Mouse (Mus musculus): ENCODE data around the gene Tpra1. TPM values are rescaled to one million over a fixed set of nuclear protein-coding genes. Genes with fewer than 3 reads are reported as not detected.

Tpra1 gene
- polyA plus RNA-seq, 1 experiment from 2014 or later = 54.9 TPM

GRCm38 (mm10) chr6:88906369-88907108 is 4.5 kb downstream of the Tpra1 start:
- Histone ChIP-seq H3K36me3 (replicated peaks) (peaks cover 58% of the 10 kb centered on the region), H3K4me3 (replicated peaks) (peak overlapping the region; percentile 12; the same call in 1 of the 2 replicates), H3K27me3 (no peaks in the 10 kb centered on the region), H3K27ac (replicated peaks) (peak overlapping the region; percentile 83), H3K9me3 (replicated peaks) (no peaks in the 10 kb centered on the region), H3K4me2 (peak overlapping the region; percentile 50), H3K4me1 (replicated peaks) (peaks cover 71% of the 10 kb centered on the region), H3K9ac (peak overlapping the region; percentile 47)
- 21% methylated on average over 16 of the region's 16 CpGs for WGBS (ENCODE audit: insufficient replicate concordance)
- peak; percentile 20 for ATAC-seq (ENCODE audit: insufficient read depth)

DNA sequence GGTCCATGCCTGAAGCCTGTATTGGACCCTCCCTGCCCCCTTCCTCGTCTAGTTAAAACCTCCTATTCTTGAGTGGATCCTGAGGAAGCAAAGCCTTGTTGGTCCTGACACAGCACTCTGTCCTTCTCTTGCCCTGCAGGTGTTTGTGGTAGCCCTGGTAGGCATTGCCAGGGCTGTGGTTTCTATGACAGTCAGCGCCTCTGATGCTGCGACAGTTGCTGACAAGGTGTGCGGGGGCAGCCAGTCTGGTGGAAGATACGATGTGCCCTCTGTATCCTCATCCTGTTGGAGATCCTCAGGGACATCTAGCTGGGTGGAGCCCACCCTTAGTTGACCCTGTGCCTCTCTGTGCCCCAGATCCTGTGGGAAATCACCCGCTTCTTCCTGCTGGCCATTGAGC is 7.1 kb downstream of the Tpra1 start:
- Histone ChIP-seq H3K36me3 (replicated peaks) (peaks cover 73% of the 10 kb centered on the region), H3K27me3 (no peaks in the 10 kb centered on the region), H3K4me2 (no peak overlapping the region), H3K9me3 (replicated peaks) (no peaks in the 10 kb centered on the region), H3K27ac (replicated peaks) (no peak overlapping the region; the same call in 1 of the 2 replicates), H3K4me3 (replicated peaks) (no peak overlapping the region), H3K4me1 (replicated peaks) (peaks cover 72% of the 10 kb centered on the region), H3K9ac (no peak overlapping the region; the same call in 1 of the 2 replicates)
- WGBS (ENCODE audit: insufficient replicate concordance) = 80% methylated on average over 6 of the region's 6 CpGs
- no peak for ATAC-seq (ENCODE audit: insufficient read depth)

DNA sequence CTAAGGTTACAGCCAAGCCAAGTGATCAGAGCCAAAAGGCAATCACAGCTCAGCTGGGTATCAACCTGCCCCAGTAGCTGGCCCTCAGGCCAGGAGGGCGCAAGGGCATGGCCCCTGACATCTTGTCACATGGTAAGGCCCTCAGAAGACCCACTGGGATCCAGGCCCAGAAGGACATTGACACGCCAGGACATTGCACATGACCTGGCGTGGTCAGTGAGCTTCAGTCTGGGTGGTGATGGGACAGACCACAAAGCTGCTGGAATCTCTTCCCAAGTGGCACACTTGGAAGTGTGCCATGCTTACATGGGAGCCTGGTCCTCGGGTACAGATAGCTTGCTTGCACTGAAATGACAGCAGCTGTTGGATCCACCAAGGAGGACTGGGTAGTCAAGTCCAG is 11.0 kb downstream of the Tpra1 start:
- 83% methylated on average over 4 of the region's 4 CpGs for whole genome bisulfite sequencing (ENCODE audit: insufficient replicate concordance)
- Histone ChIP-seq H3K27me3 (peaks cover under 1% of the 10 kb centered on the region; the same call in 1 of the 2 replicates), H3K4me2 (no peak overlapping the region), H3K36me3 (replicated peaks) (peaks cover 50% of the 10 kb centered on the region), H3K9ac (no peak overlapping the region), H3K4me1 (replicated peaks) (peaks cover 70% of the 10 kb centered on the region), H3K27ac (replicated peaks) (peak overlapping the region; percentile 98), H3K4me3 (replicated peaks) (no peak overlapping the region), H3K9me3 (replicated peaks) (no peaks in the 10 kb centered on the region)
- ATAC-seq (ENCODE audit: insufficient read depth) = no peak

DNA sequence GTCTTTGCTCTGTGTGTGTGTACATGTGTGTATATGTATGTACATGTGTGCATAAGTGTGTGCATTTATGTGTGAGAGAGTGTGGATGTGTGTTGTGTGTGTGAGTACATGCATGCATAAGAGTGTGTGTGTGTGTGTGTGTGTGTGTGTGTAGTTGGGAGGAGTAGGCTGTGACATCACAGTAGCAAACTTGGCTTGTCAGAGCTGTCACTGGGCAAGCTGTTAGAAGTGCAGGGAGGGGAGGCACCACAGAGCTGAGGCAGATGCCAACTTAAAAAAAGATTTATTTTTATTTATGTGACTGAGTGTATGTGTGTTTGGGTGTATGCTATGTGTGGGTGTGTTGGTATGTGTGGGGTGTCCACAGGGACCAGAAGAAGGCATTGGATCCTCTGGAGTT is 11.4 kb downstream of the Tpra1 start:
- H3K36me3 ChIP-seq (replicated peaks) = peaks cover 46% of the 10 kb centered on the region
- ATAC-seq (ENCODE audit: insufficient read depth) = no peak
- H3K4me1 ChIP-seq (replicated peaks) = peaks cover 70% of the 10 kb centered on the region
- H3K9me3 ChIP-seq (replicated peaks) = no peaks in the 10 kb centered on the region
- H3K9ac ChIP-seq = no peak overlapping the region
- peak overlapping the region; percentile 98 for H3K27ac ChIP-seq (replicated peaks)
- H3K4me2 ChIP-seq = no peak overlapping the region
- no peak overlapping the region for H3K4me3 ChIP-seq (replicated peaks)
- peaks cover 5% of the 10 kb centered on the region for H3K27me3 ChIP-seq

- peak overlapping the region; percentile 16 for H3K9ac ChIP-seq
- peaks cover 32% of the 10 kb centered on the region for H3K36me3 ChIP-seq (replicated peaks)
- peak overlapping the region; percentile 98 for H3K27ac ChIP-seq (replicated peaks)
- 60% methylated on average over 5 of the region's 5 CpGs for WGBS (ENCODE audit: insufficient replicate concordance)
- peaks cover 10% of the 10 kb centered on the region for H3K27me3 ChIP-seq
- no peaks in the 10 kb centered on the region for H3K9me3 ChIP-seq (replicated peaks)
- peak overlapping the region; percentile 15; the same call in 1 of the 2 replicates for H3K4me3 ChIP-seq (replicated peaks)
- peaks cover 64% of the 10 kb centered on the region for H3K4me1 ChIP-seq (replicated peaks)
- H3K4me2 ChIP-seq = peak overlapping the region; percentile 57
- no peak for ATAC-seq (ENCODE audit: insufficient read depth)
These were observed 12.7 kb downstream of the Tpra1 start for GRCm38 (mm10) chr6:88914799-88915198.

DNA sequence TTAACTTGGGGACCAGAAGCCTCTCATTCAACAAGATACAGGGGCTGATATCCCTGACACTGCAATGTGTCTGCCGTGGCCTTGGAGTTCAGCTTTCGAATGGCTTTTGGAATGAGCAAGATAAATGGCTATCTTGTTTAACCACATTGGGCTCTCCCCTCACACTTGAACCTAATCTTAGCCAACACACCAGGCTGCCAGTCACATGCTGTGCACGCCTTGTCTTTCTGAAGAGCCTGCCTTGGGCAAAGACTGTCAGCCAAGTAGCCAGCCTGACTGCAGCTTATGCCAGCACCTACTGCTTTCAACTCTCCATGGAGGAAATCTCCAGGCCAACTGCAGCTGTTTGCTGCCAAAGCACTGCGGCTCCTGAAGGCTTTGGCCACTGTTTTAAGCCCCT is 13.5 kb downstream of the Tpra1 start:
- WGBS (ENCODE audit: insufficient replicate concordance) = 27% methylated on average over 4 of the region's 4 CpGs
- peak; percentile 98 for ATAC-seq (ENCODE audit: insufficient read depth)
- H3K9ac ChIP-seq = peak overlapping the region; percentile 48; the same call in 1 of the 2 replicates
- H3K9me3 ChIP-seq (replicated peaks) = no peaks in the 10 kb centered on the region
- peaks cover 71% of the 10 kb centered on the region for H3K4me1 ChIP-seq (replicated peaks)
- H3K27me3 ChIP-seq = peaks cover 10% of the 10 kb centered on the region
- peak overlapping the region; percentile 41 for H3K4me3 ChIP-seq (replicated peaks)
- H3K4me2 ChIP-seq = peak overlapping the region; percentile 66
- H3K27ac ChIP-seq (replicated peaks) = peak overlapping the region; percentile 98
- peaks cover 25% of the 10 kb centered on the region for H3K36me3 ChIP-seq (replicated peaks)

- WGBS (ENCODE audit: insufficient replicate concordance) = 52% methylated on average over 1 of the region's 1 CpGs
These were observed 14.1 kb downstream of the Tpra1 start for GRCm38 (mm10) chr6:88916153-88916552.

GRCm38 (mm10) chr6:88918802-88919201 is 16.8 kb downstream of the Tpra1 start:
- H3K27ac ChIP-seq (replicated peaks) = no peak overlapping the region
- H3K9ac ChIP-seq = no peak overlapping the region
- no peaks in the 10 kb centered on the region for H3K9me3 ChIP-seq (replicated peaks)
- H3K4me3 ChIP-seq (replicated peaks) = no peak overlapping the region
- no peaks in the 10 kb centered on the region for H3K36me3 ChIP-seq (replicated peaks)
- no peak for ATAC-seq (ENCODE audit: insufficient read depth)
- H3K4me2 ChIP-seq = no peak overlapping the region
- 81% methylated on average over 8 of the region's 8 CpGs for WGBS (ENCODE audit: insufficient replicate concordance)
- peaks cover 10% of the 10 kb centered on the region for H3K27me3 ChIP-seq
- H3K4me1 ChIP-seq (replicated peaks) = peaks cover 52% of the 10 kb centered on the region

More at GRCm38 (mm10) chr6:88916153-88916552, 14.1 kb downstream of the Tpra1 start:
- peak overlapping the region; percentile 41 for H3K4me3 ChIP-seq (replicated peaks)
- H3K27me3 ChIP-seq = peaks cover 10% of the 10 kb centered on the region
- peaks cover 19% of the 10 kb centered on the region for H3K36me3 ChIP-seq (replicated peaks)
- peak; percentile 65 for ATAC-seq (ENCODE audit: insufficient read depth)
- H3K9me3 ChIP-seq (replicated peaks) = no peaks in the 10 kb centered on the region
- peak overlapping the region; percentile 98 for H3K27ac ChIP-seq (replicated peaks)
- peak overlapping the region; percentile 66 for H3K4me2 ChIP-seq
- H3K9ac ChIP-seq = peak overlapping the region; percentile 19; the same call in 1 of the 2 replicates
- H3K4me1 ChIP-seq (replicated peaks) = peaks cover 71% of the 10 kb centered on the region

- Histone ChIP-seq H3K27ac (replicated peaks) (no peak overlapping the region), H3K4me3 (replicated peaks) (no peak overlapping the region)
These were observed 22.6 kb downstream of the Tpra1 start for GRCm38 (mm10) chr6:88924502-88925275.

DNA sequence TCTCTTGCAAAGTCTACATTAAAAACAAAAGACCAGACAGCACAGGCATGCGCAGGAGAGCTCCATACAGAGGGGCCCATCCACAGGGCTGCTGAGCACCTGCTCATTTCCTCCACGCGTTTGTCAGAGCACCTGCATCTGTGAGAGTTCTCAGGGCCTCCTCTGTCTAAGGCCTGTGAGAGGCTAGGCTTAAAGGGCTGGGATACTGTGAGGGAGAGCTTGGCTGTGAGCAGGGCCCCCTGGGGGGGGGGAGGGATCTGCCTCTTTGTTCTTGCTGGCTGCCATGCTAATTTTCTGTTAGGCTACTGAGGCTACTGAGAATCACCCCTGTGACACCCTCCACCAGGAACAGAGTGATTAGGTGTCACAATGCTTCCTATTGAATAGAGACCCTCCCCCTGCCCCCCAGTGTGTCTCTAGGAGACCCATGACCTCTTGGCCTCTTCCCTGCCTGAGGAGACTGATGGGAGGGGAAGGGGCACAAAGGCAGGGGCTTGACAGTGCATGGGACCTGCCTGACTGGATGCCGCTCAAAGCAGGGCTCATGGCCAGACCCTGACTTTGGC is 23.7 kb downstream of the Tpra1 start:
- Histone ChIP-seq H3K36me3 (replicated peaks) (no peaks in the 10 kb centered on the region), H3K4me1 (replicated peaks) (peaks cover 23% of the 10 kb centered on the region), H3K9me3 (replicated peaks) (no peaks in the 10 kb centered on the region), H3K27me3 (no peaks in the 10 kb centered on the region), H3K4me2 (no peak overlapping the region), H3K27ac (replicated peaks) (no peak overlapping the region), H3K4me3 (replicated peaks) (no peak overlapping the region), H3K9ac (no peak overlapping the region)
- no peak for ATAC-seq (ENCODE audit: insufficient read depth)
- 57% methylated on average over 4 of the region's 4 CpGs for WGBS (ENCODE audit: insufficient replicate concordance)

More at GRCm38 (mm10) chr6:88924502-88925275, 22.6 kb downstream of the Tpra1 start:
- H3K9ac ChIP-seq = no peak overlapping the region
- no peak overlapping the region for H3K4me2 ChIP-seq
- no peak for ATAC-seq (ENCODE audit: insufficient read depth)
- 34% methylated on average over 5 of the region's 5 CpGs for WGBS (ENCODE audit: insufficient replicate concordance)
- H3K4me1 ChIP-seq (replicated peaks) = peaks cover 31% of the 10 kb centered on the region
- no peaks in the 10 kb centered on the region for H3K27me3 ChIP-seq
- no peaks in the 10 kb centered on the region for H3K36me3 ChIP-seq (replicated peaks)
- H3K9me3 ChIP-seq (replicated peaks) = no peaks in the 10 kb centered on the region

DNA sequence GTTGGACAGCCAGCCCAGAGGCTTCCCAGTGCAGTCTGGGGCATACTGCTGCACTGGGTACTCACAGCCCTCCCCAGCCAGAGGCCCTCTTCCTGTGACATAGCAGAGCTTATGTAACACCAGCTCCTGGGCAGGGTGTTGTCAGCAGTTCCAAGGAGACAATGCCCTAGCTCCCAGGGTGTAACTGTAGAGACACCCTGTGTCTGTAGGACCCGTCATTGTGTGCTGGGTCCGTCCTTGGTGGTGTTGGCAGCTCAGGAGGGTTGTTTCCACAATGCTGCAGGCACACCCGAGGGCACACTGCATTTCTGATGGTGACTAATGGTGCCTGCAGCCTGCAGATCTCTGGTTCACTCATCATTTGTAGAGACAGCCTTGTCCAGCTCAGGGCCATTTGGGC is 24.8 kb downstream of the Tpra1 start:
- Histone ChIP-seq H3K4me2 (0 out of 2 replicates have a peak overlapping the region, but pooled peaks have one; percentile 14), H3K4me3 (replicated peaks) (no peak overlapping the region), H3K9me3 (replicated peaks) (no peaks in the 10 kb centered on the region), H3K9ac (no peak overlapping the region), H3K27ac (replicated peaks) (no peak overlapping the region), H3K36me3 (replicated peaks) (no peaks in the 10 kb centered on the region), H3K27me3 (no peaks in the 10 kb centered on the region), H3K4me1 (replicated peaks) (peaks cover 23% of the 10 kb centered on the region)
- peak; percentile 25; the same call in 1 of the 2 replicates for ATAC-seq (ENCODE audit: insufficient read depth)
- WGBS (ENCODE audit: insufficient replicate concordance) = 17% methylated on average over 3 of the region's 3 CpGs
